Mouse (Mus musculus): ENCODE measurements around the gene Shc1. TPM values are rescaled to one million over a fixed set of nuclear protein-coding genes. Genes with fewer than 3 reads are reported as not detected.

The Shc1 gene
- polyA plus RNA-seq, 1 experiment from 2014 or later: 103 TPM

DNA sequence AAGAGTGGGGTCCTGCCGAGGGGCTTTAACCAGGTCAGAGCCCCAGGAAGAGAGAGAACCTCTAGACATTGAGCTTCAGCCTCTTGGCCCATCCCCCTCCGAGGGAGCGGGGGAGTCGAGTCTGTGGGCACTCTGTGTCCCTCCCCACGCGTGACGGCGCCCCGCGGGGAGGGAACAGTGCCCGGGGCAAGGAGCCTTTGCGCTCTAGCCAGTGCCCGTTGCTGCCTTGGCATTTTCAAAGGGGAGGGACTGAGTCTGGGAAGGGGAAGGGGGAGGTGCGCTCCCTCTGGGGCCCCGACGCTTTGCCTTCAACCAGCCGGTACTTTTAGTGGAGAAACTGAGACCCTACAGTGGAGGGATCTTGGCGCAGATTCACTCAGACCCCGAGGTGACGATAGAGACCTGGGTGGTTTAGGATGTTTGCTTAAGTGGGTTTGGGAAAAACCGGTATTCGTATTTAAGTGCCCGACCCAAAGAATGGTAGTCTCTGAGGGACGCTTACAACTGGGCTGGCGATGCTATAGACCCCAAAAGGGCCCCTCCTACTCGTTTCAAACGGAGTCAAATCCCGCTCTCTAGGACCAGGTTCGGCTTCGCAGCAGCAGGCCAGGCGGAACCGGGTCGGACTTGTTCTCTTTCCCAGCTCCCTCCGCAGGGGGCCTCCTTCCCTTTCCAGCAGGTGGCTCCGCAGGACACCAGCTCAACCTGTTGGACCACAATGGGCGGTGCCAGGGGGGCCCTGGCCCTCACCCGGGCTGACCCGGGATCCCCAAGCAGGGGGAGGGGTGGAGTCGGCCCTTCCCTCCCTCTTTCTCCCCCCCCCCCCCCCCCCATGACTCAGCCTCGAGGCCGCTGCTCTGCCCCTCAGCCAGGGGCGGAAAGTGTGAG lies 24.0 kb upstream of the Shc1 start, which contains the start of gene Zbtb7b:
TSS of gene Zbtb7b (minus strand) at position 771 of the 888 bp plus-strand sequence.
- peak; percentile 44 for ATAC-seq (ENCODE audit: insufficient read depth, low FRiP score)
- Histone ChIP-seq H3K36me3 (ENCODE audit: control insufficient read depth, insufficient read depth, low read length) (no peaks in the 10 kb centered on the region), H3K4me2 (ENCODE audit: low read depth, low read length) (peak within 1 kb of the TSS; percentile 100), H3K4me1 (ENCODE audit: control insufficient read depth, insufficient read depth, low read length) (peaks cover 30% of the 10 kb centered on the region), H3K9me3 (replicated peaks; ENCODE audit: control insufficient read depth, low read length) (no peaks in the 10 kb centered on the region), H3K27ac (ENCODE audit: low read length) (peak within 1 kb of the TSS; percentile 98), H3K9ac (ENCODE audit: low read length) (peak within 1 kb of the TSS; percentile 86), H3K27me3 (ENCODE audit: control insufficient read depth, insufficient read depth, low read length) (no peaks in the 10 kb centered on the region), H3K4me3 (replicated peaks; ENCODE audit: low read length) (peak within 1 kb of the TSS; percentile 81)
- under 1% methylated on average over 39 of the region's 42 CpGs for WGBS

DNA sequence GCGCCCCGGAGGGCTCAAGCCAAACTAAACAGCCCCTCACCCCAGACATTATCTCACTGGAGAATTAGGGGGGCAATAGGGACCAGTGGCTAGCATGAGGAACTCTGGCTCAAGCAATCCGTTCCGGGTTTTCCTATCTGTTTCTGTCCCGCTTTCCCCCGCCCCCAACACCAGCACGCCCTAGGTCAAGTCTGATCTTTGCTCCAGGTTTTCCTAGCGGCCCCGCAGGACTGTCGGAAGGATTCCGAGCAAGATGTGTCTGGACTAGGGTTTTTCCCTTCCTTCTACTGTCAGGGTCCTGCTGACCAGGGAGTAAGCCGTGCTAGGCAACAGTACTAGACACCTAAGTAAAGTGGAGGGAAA lies 23.4 kb upstream of the Shc1 start:
- peak overlapping the region; percentile 100 for H3K4me2 ChIP-seq (ENCODE audit: low read depth, low read length)
- H3K27ac ChIP-seq (ENCODE audit: low read length): peak overlapping the region; percentile 98
- H3K9me3 ChIP-seq (replicated peaks; ENCODE audit: control insufficient read depth, low read length): no peaks in the 10 kb centered on the region
- no peaks in the 10 kb centered on the region for H3K36me3 ChIP-seq (ENCODE audit: control insufficient read depth, insufficient read depth, low read length)
- H3K4me1 ChIP-seq (ENCODE audit: control insufficient read depth, insufficient read depth, low read length): peaks cover 25% of the 10 kb centered on the region
- no peaks in the 10 kb centered on the region for H3K27me3 ChIP-seq (ENCODE audit: control insufficient read depth, insufficient read depth, low read length)
- under 1% methylated on average over 12 of the region's 12 CpGs for WGBS
- peak overlapping the region; percentile 86 for H3K9ac ChIP-seq (ENCODE audit: low read length)
- peak; percentile 16 for ATAC-seq (ENCODE audit: insufficient read depth, low FRiP score)
- H3K4me3 ChIP-seq (replicated peaks; ENCODE audit: low read length): peak overlapping the region; percentile 81

DNA sequence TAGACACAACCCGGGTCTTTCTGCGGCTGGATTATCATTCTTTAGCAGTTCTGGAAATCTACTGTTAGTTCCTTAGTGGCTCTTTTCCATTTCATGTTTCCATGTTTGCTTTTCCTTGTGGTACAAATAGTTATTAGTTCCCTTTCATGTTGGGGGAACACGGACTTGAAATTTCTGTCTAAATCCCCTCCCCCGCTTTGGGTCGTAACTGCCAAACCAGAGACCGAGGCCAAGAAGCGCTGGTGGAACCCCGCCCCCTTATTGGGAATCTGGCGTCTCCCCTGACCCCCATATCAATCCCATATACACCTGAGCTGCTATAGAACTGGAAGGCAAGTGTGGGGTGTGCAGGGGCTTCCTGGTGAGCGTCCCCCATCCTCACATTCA lies 22.8 kb upstream of the Shc1 start:
- WGBS: 6% methylated on average over 10 of the region's 10 CpGs
- peaks cover 19% of the 10 kb centered on the region for H3K4me1 ChIP-seq (ENCODE audit: control insufficient read depth, insufficient read depth, low read length)
- H3K4me2 ChIP-seq (ENCODE audit: low read depth, low read length): peak overlapping the region; percentile 100
- H3K36me3 ChIP-seq (ENCODE audit: control insufficient read depth, insufficient read depth, low read length): no peaks in the 10 kb centered on the region
- H3K9ac ChIP-seq (ENCODE audit: low read length): peak overlapping the region; percentile 86
- no peaks in the 10 kb centered on the region for H3K9me3 ChIP-seq (replicated peaks; ENCODE audit: control insufficient read depth, low read length)
- peak overlapping the region; percentile 98 for H3K27ac ChIP-seq (ENCODE audit: low read length)
- H3K27me3 ChIP-seq (ENCODE audit: control insufficient read depth, insufficient read depth, low read length): no peaks in the 10 kb centered on the region
- peak overlapping the region; percentile 81 for H3K4me3 ChIP-seq (replicated peaks; ENCODE audit: low read length)
- no peak for ATAC-seq (ENCODE audit: insufficient read depth, low FRiP score)

DNA sequence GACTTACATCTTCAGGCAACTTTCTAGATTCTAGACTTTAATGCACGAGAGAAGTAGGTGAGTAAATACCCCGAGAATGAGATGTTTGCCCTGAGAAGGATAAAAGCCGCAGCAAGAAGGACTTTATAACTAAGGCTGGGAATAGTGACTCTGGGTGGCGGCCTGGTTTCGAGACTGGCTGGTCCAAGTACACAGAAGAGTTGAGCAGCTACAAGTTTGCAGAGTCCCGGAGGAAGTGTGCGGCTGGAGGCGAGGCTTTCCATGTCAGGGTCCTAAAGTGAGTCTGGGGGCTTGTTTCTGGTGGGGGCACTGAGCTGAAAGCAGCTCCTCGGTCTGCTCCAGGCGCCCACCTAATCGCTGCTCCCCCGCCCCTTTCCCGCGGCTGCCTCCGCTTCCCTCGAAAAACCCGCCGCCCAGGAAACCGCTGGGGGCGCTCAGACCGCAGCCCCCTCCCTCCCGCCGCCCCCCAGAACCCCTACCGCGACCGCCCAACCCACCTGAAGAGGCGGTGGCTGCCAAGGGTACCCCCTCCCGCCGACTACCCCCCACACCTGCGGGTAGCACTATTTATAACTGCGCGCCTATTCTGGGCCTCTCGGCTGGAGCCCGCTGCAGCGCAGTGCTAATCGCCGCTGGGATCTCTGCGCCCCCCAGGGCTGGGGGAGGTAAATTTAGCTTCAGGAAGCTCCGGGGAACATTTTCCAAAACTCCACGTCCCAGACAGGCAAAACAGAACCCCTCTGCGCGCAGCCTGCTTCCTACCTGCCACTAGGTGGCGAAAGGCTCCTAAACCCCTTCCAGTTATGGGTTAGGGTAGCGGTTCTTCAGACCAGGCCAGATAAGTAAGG lies 22.2 kb upstream of the Shc1 start:
- H3K4me1 ChIP-seq (ENCODE audit: control insufficient read depth, insufficient read depth, low read length): peaks cover 18% of the 10 kb centered on the region
- H3K9ac ChIP-seq (ENCODE audit: low read length): peak overlapping the region; percentile 86
- H3K27ac ChIP-seq (ENCODE audit: low read length): peak overlapping the region; percentile 98
- peak overlapping the region; percentile 81 for H3K4me3 ChIP-seq (replicated peaks; ENCODE audit: low read length)
- no peaks in the 10 kb centered on the region for H3K36me3 ChIP-seq (ENCODE audit: control insufficient read depth, insufficient read depth, low read length)
- H3K4me2 ChIP-seq (ENCODE audit: low read depth, low read length): peak overlapping the region; percentile 100
- WGBS: under 1% methylated on average over 44 of the region's 44 CpGs
- no peaks in the 10 kb centered on the region for H3K27me3 ChIP-seq (ENCODE audit: control insufficient read depth, insufficient read depth, low read length)
- no peak for ATAC-seq (ENCODE audit: insufficient read depth, low FRiP score)
- no peaks in the 10 kb centered on the region for H3K9me3 ChIP-seq (replicated peaks; ENCODE audit: control insufficient read depth, low read length)

DNA sequence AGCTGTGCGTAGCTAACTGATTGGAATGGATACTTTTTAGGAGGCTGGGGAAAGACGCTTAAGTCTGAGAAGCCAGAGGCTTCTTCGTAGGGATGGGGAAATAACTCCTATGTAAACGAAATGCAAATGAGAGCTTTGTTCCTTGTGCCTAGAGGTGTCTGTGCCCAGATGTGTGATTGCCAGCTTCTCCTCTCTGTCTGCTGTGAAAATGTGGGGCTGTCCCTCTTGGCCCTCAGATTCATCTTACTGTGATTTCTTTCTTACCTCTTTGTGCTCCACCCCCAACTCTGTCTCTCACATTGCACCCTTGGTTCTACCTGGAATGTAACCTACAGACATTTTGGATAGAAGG lies 21.6 kb upstream of the Shc1 start:
- no peak for ATAC-seq (ENCODE audit: insufficient read depth, low FRiP score)
- peaks cover 15% of the 10 kb centered on the region for H3K4me1 ChIP-seq (ENCODE audit: control insufficient read depth, insufficient read depth, low read length)
- peak overlapping the region; percentile 86 for H3K9ac ChIP-seq (ENCODE audit: low read length)
- no peaks in the 10 kb centered on the region for H3K27me3 ChIP-seq (ENCODE audit: control insufficient read depth, insufficient read depth, low read length)
- 2% methylated on average over 4 of the region's 4 CpGs for WGBS
- peak overlapping the region; percentile 100 for H3K4me2 ChIP-seq (ENCODE audit: low read depth, low read length)
- H3K36me3 ChIP-seq (ENCODE audit: control insufficient read depth, insufficient read depth, low read length): no peaks in the 10 kb centered on the region
- no peaks in the 10 kb centered on the region for H3K9me3 ChIP-seq (replicated peaks; ENCODE audit: control insufficient read depth, low read length)
- H3K4me3 ChIP-seq (replicated peaks; ENCODE audit: low read length): peak overlapping the region; percentile 81
- H3K27ac ChIP-seq (ENCODE audit: low read length): peak overlapping the region; percentile 98

DNA sequence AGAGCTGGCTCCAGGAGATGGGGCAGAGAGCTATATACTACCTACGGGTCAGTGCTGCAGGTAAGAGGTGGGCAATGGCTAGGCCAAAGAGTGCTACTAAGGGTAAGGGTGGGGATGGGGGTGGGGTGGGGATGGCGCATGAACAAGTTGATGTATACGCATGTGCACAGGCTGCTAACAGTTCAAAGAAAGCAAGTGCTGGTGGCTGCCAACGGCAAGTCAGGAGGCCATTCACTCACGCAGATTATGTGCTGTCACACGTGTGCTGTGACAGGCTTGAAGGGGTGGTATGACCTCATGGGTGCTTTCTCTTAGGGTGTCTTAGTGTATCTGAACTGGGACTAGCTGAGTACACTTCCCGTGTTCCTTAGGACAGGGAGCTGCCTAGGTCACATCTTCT lies 16.9 kb upstream of the Shc1 start:
- Histone ChIP-seq H3K9me3 (replicated peaks; ENCODE audit: control insufficient read depth, low read length) (no peaks in the 10 kb centered on the region), H3K27ac (ENCODE audit: low read length) (no peak overlapping the region), H3K9ac (ENCODE audit: low read length) (no peak overlapping the region), H3K27me3 (ENCODE audit: control insufficient read depth, insufficient read depth, low read length) (no peaks in the 10 kb centered on the region), H3K36me3 (ENCODE audit: control insufficient read depth, insufficient read depth, low read length) (no peaks in the 10 kb centered on the region), H3K4me2 (ENCODE audit: low read depth, low read length) (no peak overlapping the region), H3K4me1 (ENCODE audit: control insufficient read depth, insufficient read depth, low read length) (no peaks in the 10 kb centered on the region), H3K4me3 (replicated peaks; ENCODE audit: low read length) (no peak overlapping the region)
- ATAC-seq (ENCODE audit: insufficient read depth, low FRiP score): no peak
- WGBS: 92% methylated on average over 7 of the region's 7 CpGs

DNA sequence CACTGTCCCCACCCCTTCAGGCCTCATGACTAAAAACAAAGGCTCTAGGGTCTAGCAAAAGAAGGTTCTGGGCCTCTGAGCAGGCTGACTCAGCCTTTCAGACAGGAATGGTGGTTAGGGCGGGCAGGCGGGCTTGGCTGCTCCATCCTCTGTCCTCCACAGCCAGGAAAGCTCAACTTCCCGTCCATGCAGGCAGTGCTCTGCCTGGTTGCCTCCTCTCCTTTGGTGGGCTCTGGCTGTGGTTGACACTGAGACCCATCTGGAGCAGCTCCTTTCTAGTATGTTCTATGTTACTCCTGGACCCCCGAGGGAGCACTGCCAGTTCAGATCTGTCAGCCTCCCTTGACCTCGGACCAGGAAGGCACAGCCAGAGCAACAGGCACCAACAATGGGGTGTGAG lies 15.6 kb upstream of the Shc1 start, which contains the start of gene Lenep:
TSS of gene Lenep (minus strand) at position 101 of the 400 bp plus-strand sequence.
- Histone ChIP-seq H3K4me1 (ENCODE audit: control insufficient read depth, insufficient read depth, low read length) (no peaks in the 10 kb centered on the region), H3K9ac (ENCODE audit: low read length) (no peak within 1 kb of the TSS), H3K9me3 (replicated peaks; ENCODE audit: control insufficient read depth, low read length) (no peaks in the 10 kb centered on the region), H3K27me3 (ENCODE audit: control insufficient read depth, insufficient read depth, low read length) (no peaks in the 10 kb centered on the region), H3K36me3 (ENCODE audit: control insufficient read depth, insufficient read depth, low read length) (peaks cover 7% of the 10 kb centered on the region; the same call in 1 of the 2 replicates), H3K27ac (ENCODE audit: low read length) (no peak within 1 kb of the TSS), H3K4me2 (ENCODE audit: low read depth, low read length) (no peak within 1 kb of the TSS), H3K4me3 (replicated peaks; ENCODE audit: low read length) (no peak within 1 kb of the TSS)
- ATAC-seq (ENCODE audit: insufficient read depth, low FRiP score): no peak
- WGBS: 72% methylated on average over 5 of the region's 5 CpGs

DNA sequence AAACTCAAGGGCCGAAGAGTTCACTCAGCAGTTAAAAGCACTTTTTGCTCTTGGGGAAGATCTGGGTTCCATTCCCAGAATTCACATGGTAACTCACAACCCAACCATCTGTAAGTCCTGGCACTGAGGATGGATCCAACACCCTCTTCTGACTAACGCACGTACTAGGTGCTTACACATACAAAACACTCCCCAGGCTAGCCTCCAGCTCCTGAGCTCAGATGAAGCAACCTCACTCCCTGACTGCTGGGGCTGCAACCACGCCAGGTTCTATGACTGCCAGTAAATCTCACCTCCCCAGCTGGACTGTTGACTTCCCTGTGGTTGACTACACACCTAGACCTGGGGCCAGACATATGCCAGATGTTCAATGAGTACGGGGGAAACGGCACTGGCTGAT lies 11.4 kb upstream of the Shc1 start:
- Histone ChIP-seq H3K36me3 (ENCODE audit: control insufficient read depth, insufficient read depth, low read length) (peaks cover 8% of the 10 kb centered on the region; the same call in 1 of the 2 replicates), H3K27ac (ENCODE audit: low read length) (no peak overlapping the region), H3K9me3 (replicated peaks; ENCODE audit: control insufficient read depth, low read length) (no peaks in the 10 kb centered on the region), H3K4me3 (replicated peaks; ENCODE audit: low read length) (no peak overlapping the region), H3K27me3 (ENCODE audit: control insufficient read depth, insufficient read depth, low read length) (no peaks in the 10 kb centered on the region), H3K4me2 (ENCODE audit: low read depth, low read length) (no peak overlapping the region), H3K4me1 (ENCODE audit: control insufficient read depth, insufficient read depth, low read length) (peaks cover 3% of the 10 kb centered on the region; the same call in 1 of the 2 replicates), H3K9ac (ENCODE audit: low read length) (no peak overlapping the region)
- no peak for ATAC-seq (ENCODE audit: insufficient read depth, low FRiP score)
- WGBS: 91% methylated on average over 6 of the region's 6 CpGs

DNA sequence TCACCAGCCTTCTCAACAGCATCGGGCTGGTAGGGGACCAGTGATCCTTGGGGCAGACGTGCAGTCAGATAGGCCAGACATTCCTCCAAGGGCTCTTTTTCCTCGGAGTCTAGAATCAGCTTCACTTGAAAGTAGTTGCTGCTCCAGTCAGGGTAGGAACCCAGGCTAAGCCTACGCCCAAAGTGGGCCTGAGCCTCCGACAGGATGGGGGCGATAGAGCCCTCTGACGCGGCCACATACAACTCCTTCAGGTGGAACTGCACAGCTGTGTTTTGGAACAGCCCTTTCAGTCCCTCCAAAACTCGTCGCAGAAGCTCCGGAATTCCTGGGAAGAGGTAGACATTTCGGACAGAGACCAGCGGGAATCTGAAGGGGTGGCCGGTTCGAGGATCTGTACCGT lies 9.8 kb upstream of the Shc1 start:
- no peak overlapping the region for H3K27ac ChIP-seq (ENCODE audit: low read length)
- H3K9me3 ChIP-seq (replicated peaks; ENCODE audit: control insufficient read depth, low read length): no peaks in the 10 kb centered on the region
- H3K4me2 ChIP-seq (ENCODE audit: low read depth, low read length): no peak overlapping the region
- H3K4me3 ChIP-seq (replicated peaks; ENCODE audit: low read length): no peak overlapping the region
- no peak for ATAC-seq (ENCODE audit: insufficient read depth, low FRiP score)
- H3K4me1 ChIP-seq (ENCODE audit: control insufficient read depth, insufficient read depth, low read length): peaks cover 3% of the 10 kb centered on the region; the same call in 1 of the 2 replicates
- no peaks in the 10 kb centered on the region for H3K27me3 ChIP-seq (ENCODE audit: control insufficient read depth, insufficient read depth, low read length)
- 62% methylated on average over 16 of the region's 16 CpGs for WGBS
- H3K9ac ChIP-seq (ENCODE audit: low read length): no peak overlapping the region
- peaks cover 8% of the 10 kb centered on the region; the same call in 1 of the 2 replicates for H3K36me3 ChIP-seq (ENCODE audit: control insufficient read depth, insufficient read depth, low read length)

All from stomach, embryonic 16.5 days (tissue).